Mouse (Mus musculus) stomach, embryonic 16.5 days (tissue): ENCODE results near the gene Upk3bl. TPM values are rescaled to one million over a fixed set of nuclear protein-coding genes. Genes with fewer than 3 reads are reported as not detected.

Source experiments
- ATAC-seq: fragments of 200-750 bp; cut with Nextera tagmentation; 2 replicates; pipeline ENCODE4 v1.8.0; 2017; ENCODE audit warnings: moderate number of reproducible peaks, moderate TSS enrichment; ENCODE audit not compliant: insufficient read depth, low FRiP score
- H3K27ac ChIP-seq: fragments of 300-500 bp; sonication (generic); 2 replicates; pipeline ENCODE4 v1.5.1; 2014; ENCODE audit warnings: low read length
- H3K27me3 ChIP-seq: fragments of 300-500 bp; sonication (generic); 2 replicates; pipeline ENCODE4 v1.6.1; 2014; ENCODE audit warnings: low read length, control low read depth, mixed read lengths; ENCODE audit not compliant: control insufficient read depth, insufficient read depth
- H3K36me3 ChIP-seq: fragments of 300-500 bp; sonication (generic); 2 replicates; pipeline ENCODE4 v1.6.1; 2014; ENCODE audit warnings: low read length; ENCODE audit not compliant: control insufficient read depth, insufficient read depth
- H3K4me1 ChIP-seq: fragments of 300-500 bp; sonication (generic); 2 replicates; pipeline ENCODE4 v1.6.1; 2014; ENCODE audit warnings: low read length, control low read depth, mixed read lengths; ENCODE audit not compliant: control insufficient read depth, insufficient read depth
- H3K4me2 ChIP-seq: fragments of 300-500 bp; sonication (generic); 2 replicates; pipeline ENCODE4 v1.6.1; 2014; ENCODE audit warnings: low read depth, low read length, mixed read lengths
- H3K4me3 ChIP-seq: fragments of 300-500 bp; sonication (generic); replicated peaks from 2 replicates; pipeline ENCODE4 v1.5.1; 2014; ENCODE audit warnings: mild to moderate bottlenecking, low read length
- H3K9ac ChIP-seq: fragments of 300-500 bp; sonication (generic); 2 replicates; pipeline ENCODE4 v1.6.1; 2014; ENCODE audit warnings: low read length
- H3K9me3 ChIP-seq: fragments of 300-500 bp; sonication (generic); replicated peaks from 2 replicates; pipeline ENCODE4 v1.6.1; 2016; ENCODE audit warnings: low read length, control low read depth; ENCODE audit not compliant: control insufficient read depth
- WGBS: fragments of 180-500 bp; shearing (Covaris S2); extraction: QIAGEN DNeasy Blood & Tissue Kit; methylation state at CpG from one replicate; pipeline ENCODE4 v1.1.7; 2014; 5-methylcytosine and 5-hydroxymethylcytosine counted together
- polyA plus RNA-seq: library from polyadenylated mRNA; unstranded; fragments of >200 nt; fragmentation: Nextera tagmentation; extraction: Ambion mirVana; gene quantifications from 2 replicates; pipeline ENCODE4 v1.2.1, GENCODE M21; 2015

Gene Upk3bl
- 190 and 227 TPM in 2 replicates for polyA plus RNA-seq

- no peak for ATAC-seq
- WGBS, result 72% methylated on average over 11 of the region's 11 CpGs
- Histone ChIP-seq H3K4me1 (peaks cover 20% of the 10 kb centered on the region), H3K9ac (no peak within 1 kb of the TSS), H3K36me3 (no peaks in the 10 kb centered on the region), H3K4me3 (no peak within 1 kb of the TSS), H3K27ac (peak within 1 kb of the TSS; percentile 77), H3K9me3 (no peaks in the 10 kb centered on the region), H3K27me3 (no peaks in the 10 kb centered on the region), H3K4me2 (no peak within 1 kb of the TSS)
Observed at GRCm38 (mm10) chr5:136054301-136055077, at the start of gene Upk3bl. Gene Upk3bl (plus strand): TSS chr5:136054492.

- H3K36me3 ChIP-seq, result peaks cover 6% of the 10 kb centered on the region
- no peak overlapping the region for H3K27ac ChIP-seq
- no peak overlapping the region for H3K4me2 ChIP-seq
- no peak overlapping the region for H3K4me3 ChIP-seq
- WGBS, result 76% methylated on average over 4 of the region's 4 CpGs
- no peaks in the 10 kb centered on the region for H3K9me3 ChIP-seq
- ATAC-seq, result no peak
- H3K27me3 ChIP-seq, result no peaks in the 10 kb centered on the region
- no peak overlapping the region for H3K9ac ChIP-seq
- H3K4me1 ChIP-seq, result 0 out of 2 replicates have a peak, but pooled peaks cover 3% of the 10 kb centered on the region
Observed at GRCm38 (mm10) chr5:136004537-136004936, 49.8 kb upstream of the Upk3bl start.

- no peak overlapping the region for H3K4me2 ChIP-seq
- WGBS, result 75% methylated on average over 7 of the region's 7 CpGs
- H3K27ac ChIP-seq, result no peak overlapping the region
- peaks cover 9% of the 10 kb centered on the region for H3K36me3 ChIP-seq
- H3K9me3 ChIP-seq, result no peaks in the 10 kb centered on the region
- ATAC-seq, result no peak
- H3K4me1 ChIP-seq, result 0 out of 2 replicates have a peak, but pooled peaks cover 3% of the 10 kb centered on the region
- no peaks in the 10 kb centered on the region for H3K27me3 ChIP-seq
- no peak overlapping the region for H3K9ac ChIP-seq
- no peak overlapping the region for H3K4me3 ChIP-seq
Observed at GRCm38 (mm10) chr5:136007745-136008144, 46.5 kb upstream of the Upk3bl start.

- H3K27ac ChIP-seq, result peak overlapping the region; percentile 90
- no peak for ATAC-seq
Observed at GRCm38 (mm10) chr5:136014877-136015276, 39.4 kb upstream of the Upk3bl start.

GRCm38 (mm10) chr5:136015586-136015985 lies 38.7 kb upstream of the Upk3bl start:
- Histone ChIP-seq H3K9me3 (no peaks in the 10 kb centered on the region), H3K4me1 (peaks cover 24% of the 10 kb centered on the region), H3K27ac (peak overlapping the region; percentile 90), H3K27me3 (no peaks in the 10 kb centered on the region), H3K36me3 (peaks cover 9% of the 10 kb centered on the region), H3K4me2 (no peak overlapping the region), H3K4me3 (no peak overlapping the region), H3K9ac (peak overlapping the region; percentile 51)
- WGBS, result 74% methylated on average over 10 of the region's 10 CpGs
- ATAC-seq, result peak; percentile 38

More at GRCm38 (mm10) chr5:136014877-136015276, 39.4 kb upstream of the Upk3bl start:
- 90% methylated on average over 10 of the region's 10 CpGs for WGBS
- Histone ChIP-seq H3K4me2 (no peak overlapping the region), H3K4me3 (no peak overlapping the region), H3K9me3 (no peaks in the 10 kb centered on the region), H3K36me3 (peaks cover 9% of the 10 kb centered on the region), H3K9ac (peak overlapping the region; percentile 51; the same call in 1 of the 2 replicates), H3K4me1 (peaks cover 21% of the 10 kb centered on the region), H3K27me3 (no peaks in the 10 kb centered on the region)

- H3K27me3 ChIP-seq, result no peaks in the 10 kb centered on the region
- ATAC-seq, result peak; percentile 41
- 64% methylated on average over 10 of the region's 10 CpGs for WGBS
- H3K27ac ChIP-seq, result peak overlapping the region; percentile 90
- H3K4me2 ChIP-seq, result 0 out of 2 replicates have a peak overlapping the region, but pooled peaks have one; percentile 16
- H3K4me3 ChIP-seq, result no peak overlapping the region
- no peaks in the 10 kb centered on the region for H3K9me3 ChIP-seq
- peaks cover 9% of the 10 kb centered on the region for H3K36me3 ChIP-seq
- H3K4me1 ChIP-seq, result peaks cover 24% of the 10 kb centered on the region
- H3K9ac ChIP-seq, result peak overlapping the region; percentile 24; the same call in 1 of the 2 replicates
Observed at GRCm38 (mm10) chr5:136016014-136016876, 38.0 kb upstream of the Upk3bl start.

- Histone ChIP-seq H3K27me3 (no peaks in the 10 kb centered on the region), H3K36me3 (peaks cover 3% of the 10 kb centered on the region; the same call in 1 of the 2 replicates), H3K4me3 (no peak overlapping the region), H3K27ac (peak overlapping the region; percentile 90; the same call in 1 of the 2 replicates), H3K9ac (no peak overlapping the region), H3K4me2 (no peak overlapping the region), H3K4me1 (peaks cover 24% of the 10 kb centered on the region), H3K9me3 (no peaks in the 10 kb centered on the region)
- ATAC-seq, result no peak
- WGBS, result 80% methylated on average over 6 of the region's 6 CpGs
Observed at GRCm38 (mm10) chr5:136017262-136017661, 37.0 kb upstream of the Upk3bl start.

- 76% methylated on average over 2 of the region's 2 CpGs for WGBS
- H3K4me3 ChIP-seq, result no peak overlapping the region
- no peak for ATAC-seq
Observed at GRCm38 (mm10) chr5:136018726-136019125, 35.6 kb upstream of the Upk3bl start.

More at GRCm38 (mm10) chr5:136018726-136019125, 35.6 kb upstream of the Upk3bl start:
- H3K36me3 ChIP-seq, result no peaks in the 10 kb centered on the region
- no peak overlapping the region for H3K27ac ChIP-seq
- no peaks in the 10 kb centered on the region for H3K9me3 ChIP-seq
- H3K27me3 ChIP-seq, result no peaks in the 10 kb centered on the region
- no peak overlapping the region for H3K9ac ChIP-seq
- peaks cover 24% of the 10 kb centered on the region for H3K4me1 ChIP-seq
- H3K4me2 ChIP-seq, result no peak overlapping the region
